Mouse (Mus musculus) olfactory bulb, adult 2 months (tissue): Measurements from ENCODE around the gene Ppard.

Experiments used
- CTCF ChIP-seq: fragments of 200-500 bp; IDR thresholded peaks from 2 replicates; pipeline ENCODE4 v1.5.1; 2012; ENCODE audit warnings: low read depth, mild to moderate bottlenecking, low read length, moderate library complexity; ENCODE audit not compliant: insufficient read depth
- POLR2A ChIP-seq: fragments of 200-500 bp; IDR thresholded peaks from 2 replicates; pipeline ENCODE4 v1.6.1; 2012; ENCODE audit warnings: mild to moderate bottlenecking, low read depth, low read length, moderate library complexity; ENCODE audit not compliant: insufficient read depth

GRCm38 (mm10) chr17:28260543-28260909 lies 28.0 kb downstream of the Ppard start:
- TF ChIP-seq POLR2A (no peak), CTCF (no peak)
